Mouse (Mus musculus): ENCODE data around the gene Errfi1. TPM values are rescaled to one million over a fixed set of nuclear protein-coding genes. Genes with fewer than 3 reads are reported as not detected.

Errfi1 gene
- polyA plus RNA-seq, 2 experiments, result 20.2 to 27.2 TPM

DNA sequence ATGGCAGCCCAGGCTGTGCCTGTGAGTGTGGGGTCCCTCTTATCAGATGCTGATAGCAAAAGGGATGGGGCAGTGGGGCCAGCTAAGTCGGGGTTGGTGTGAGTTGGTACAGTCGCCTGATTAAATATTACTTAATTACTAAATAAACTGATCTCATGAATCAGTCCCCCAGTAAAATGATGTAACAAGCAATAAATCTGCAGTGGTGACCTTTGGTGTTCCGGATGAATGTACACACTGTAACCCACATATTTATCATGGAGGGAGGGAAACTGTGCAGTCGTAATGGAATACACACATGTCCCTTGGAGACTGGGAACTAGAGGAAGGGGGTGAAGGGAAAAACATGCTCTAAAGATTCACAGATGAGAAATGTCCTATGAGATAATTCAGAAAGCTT, 38.6 kb upstream of the Errfi1 start:
- no peak for DNase-seq (ENCODE audit: low spot score)
- no peak for ATAC-seq (ENCODE audit: low FRiP score, low read depth)
- H3K9me3 ChIP-seq (ENCODE audit: control insufficient read depth, low read length), result no peaks in the 10 kb centered on the region
- H3K27ac ChIP-seq (replicated peaks; ENCODE audit: low read depth, low read length), result no peak overlapping the region
- no peak overlapping the region for H3K9ac ChIP-seq (ENCODE audit: low read depth, low read length, severe bottlenecking)
- WGBS, result 68% methylated on average over 4 of the region's 4 CpGs
- H3K4me2 ChIP-seq (replicated peaks; ENCODE audit: low read depth, low read length, severe bottlenecking), result no peak overlapping the region
- TF ChIP-seq POLR2A (IDR thresholded peaks at IDR 0.05; ENCODE audit: borderline replicate concordance, extremely low read depth, insufficient read depth, insufficient read length), result no peak
- H3K27me3 ChIP-seq (ENCODE audit: control insufficient read depth, insufficient read depth, low read length), result no peaks in the 10 kb centered on the region
- no peaks in the 10 kb centered on the region for H3K4me1 ChIP-seq (ENCODE audit: control insufficient read depth, insufficient read depth, low read length)
- H3K4me3 ChIP-seq (replicated peaks; ENCODE audit: low read length), result no peak overlapping the region
- no peaks in the 10 kb centered on the region for H3K36me3 ChIP-seq (ENCODE audit: control insufficient read depth, insufficient read depth, low read length)

DNA sequence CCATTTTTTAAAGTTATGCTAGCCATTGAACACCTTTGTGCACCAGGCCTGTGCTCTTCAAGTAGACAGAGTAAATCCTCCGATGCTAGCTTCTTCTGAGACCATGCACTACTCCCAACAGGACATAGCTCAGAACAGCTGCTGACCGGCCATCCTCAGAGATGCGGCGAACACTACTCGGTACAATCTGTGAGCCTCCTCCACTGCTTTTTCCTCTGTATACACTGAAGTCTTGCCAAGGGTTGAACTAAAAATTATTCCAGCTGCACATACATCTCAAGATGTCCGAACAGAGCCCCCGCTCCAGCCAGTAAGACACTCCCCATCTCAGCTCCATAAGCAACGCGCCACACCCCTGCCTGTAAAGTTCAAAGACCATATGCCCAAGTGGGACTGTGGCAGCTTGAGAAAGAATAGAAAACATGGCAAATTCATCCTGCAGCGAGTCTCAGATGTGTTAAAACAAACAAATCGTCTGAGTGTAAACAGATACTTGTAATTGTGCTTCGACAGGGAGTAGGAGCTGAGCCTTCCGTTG, 37.2 kb upstream of the Errfi1 start:
- Histone ChIP-seq H3K27ac (replicated peaks; ENCODE audit: low read depth, low read length) (no peak overlapping the region), H3K27me3 (ENCODE audit: control insufficient read depth, insufficient read depth, low read length) (no peaks in the 10 kb centered on the region), H3K9ac (ENCODE audit: low read depth, low read length, severe bottlenecking) (no peak overlapping the region), H3K9me3 (ENCODE audit: control insufficient read depth, low read length) (no peaks in the 10 kb centered on the region), H3K4me2 (replicated peaks; ENCODE audit: low read depth, low read length, severe bottlenecking) (no peak overlapping the region), H3K4me3 (replicated peaks; ENCODE audit: low read length) (no peak overlapping the region), H3K4me1 (ENCODE audit: control insufficient read depth, insufficient read depth, low read length) (no peaks in the 10 kb centered on the region), H3K36me3 (ENCODE audit: control insufficient read depth, insufficient read depth, low read length) (no peaks in the 10 kb centered on the region)
- TF ChIP-seq POLR2A (IDR thresholded peaks at IDR 0.05; ENCODE audit: borderline replicate concordance, extremely low read depth, insufficient read depth, insufficient read length), result no peak
- no peak for DNase-seq (ENCODE audit: low spot score)
- 0 out of 2 replicates have a peak, but pooled peaks have one; percentile 34 for ATAC-seq (ENCODE audit: low FRiP score, low read depth)
- WGBS, result 59% methylated on average over 13 of the region's 13 CpGs

DNA sequence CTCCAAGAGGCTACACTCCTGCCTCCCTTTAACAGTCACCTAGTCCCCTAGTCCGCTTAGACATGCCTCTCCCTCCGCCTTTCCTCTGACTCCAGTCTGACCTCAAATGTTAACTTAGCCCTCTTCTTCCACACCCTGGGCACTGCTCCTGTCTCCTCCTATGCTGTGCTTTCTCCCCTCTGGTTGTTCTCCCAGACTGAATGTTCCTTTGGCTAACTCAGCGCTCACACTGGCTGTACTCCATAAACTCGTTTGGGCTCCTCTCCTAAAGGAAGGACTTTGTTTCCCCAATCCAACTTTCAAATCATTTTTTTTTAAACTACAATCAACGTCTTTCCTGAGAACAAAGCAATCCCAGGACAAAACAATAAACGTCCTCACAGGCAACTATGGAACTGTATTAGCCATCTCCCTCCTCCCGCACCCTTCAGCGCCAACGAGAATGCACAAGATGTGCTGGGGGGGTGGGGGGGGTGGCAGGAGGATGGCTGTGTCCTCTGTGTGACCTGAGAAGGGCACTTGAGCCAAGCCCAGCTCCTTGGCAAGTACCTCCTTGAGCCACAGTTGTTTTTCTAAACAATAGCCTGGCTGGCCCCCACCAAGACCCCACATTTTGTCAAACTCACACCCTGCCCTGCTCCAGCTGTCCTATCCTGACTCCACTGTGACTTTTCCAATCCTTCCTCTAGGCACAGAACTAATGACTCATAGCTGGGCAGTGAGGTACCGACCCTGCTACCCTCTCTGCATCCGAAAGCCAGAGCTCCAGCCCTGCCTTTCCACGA, 34.4 kb upstream of the Errfi1 start:
- no peak for TF ChIP-seq POLR2A (IDR thresholded peaks at IDR 0.05; ENCODE audit: borderline replicate concordance, extremely low read depth, insufficient read depth, insufficient read length)
- Histone ChIP-seq H3K9ac (ENCODE audit: low read depth, low read length, severe bottlenecking) (no peak overlapping the region), H3K4me2 (replicated peaks; ENCODE audit: low read depth, low read length, severe bottlenecking) (no peak overlapping the region), H3K4me3 (replicated peaks; ENCODE audit: low read length) (no peak overlapping the region), H3K27me3 (ENCODE audit: control insufficient read depth, insufficient read depth, low read length) (no peaks in the 10 kb centered on the region), H3K27ac (replicated peaks; ENCODE audit: low read depth, low read length) (no peak overlapping the region), H3K4me1 (ENCODE audit: control insufficient read depth, insufficient read depth, low read length) (peaks cover 8% of the 10 kb centered on the region; the same call in 1 of the 2 replicates), H3K9me3 (ENCODE audit: control insufficient read depth, low read length) (no peaks in the 10 kb centered on the region), H3K36me3 (ENCODE audit: control insufficient read depth, insufficient read depth, low read length) (no peaks in the 10 kb centered on the region)
- ATAC-seq (ENCODE audit: low FRiP score, low read depth) (no peak), DNase-seq (ENCODE audit: low spot score) (no peak)
- 75% methylated on average over 12 of the region's 12 CpGs for WGBS

DNA sequence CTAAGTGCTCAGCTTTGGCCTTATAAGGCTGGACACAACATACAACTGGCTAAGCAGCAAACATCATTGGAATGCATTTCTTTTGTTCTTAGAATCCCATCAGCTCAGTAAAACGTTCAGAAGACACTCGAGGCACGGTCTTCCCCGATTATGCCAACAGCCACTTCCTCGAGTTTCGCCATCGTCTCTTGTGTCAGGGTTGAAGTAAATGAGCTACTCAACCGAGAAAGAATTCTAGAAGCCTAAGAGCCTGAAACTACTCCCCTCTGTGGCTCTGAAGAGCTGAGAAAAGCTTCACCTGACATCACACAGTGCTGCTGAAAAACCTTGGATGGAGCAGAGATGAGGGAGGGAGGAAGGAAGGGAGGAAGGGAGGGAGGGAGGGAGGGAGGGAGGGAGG, 32.3 kb upstream of the Errfi1 start:
- Histone ChIP-seq H3K9ac (ENCODE audit: low read depth, low read length, severe bottlenecking) (no peak overlapping the region), H3K4me1 (ENCODE audit: control insufficient read depth, insufficient read depth, low read length) (peaks cover 18% of the 10 kb centered on the region), H3K27me3 (ENCODE audit: control insufficient read depth, insufficient read depth, low read length) (no peaks in the 10 kb centered on the region), H3K9me3 (ENCODE audit: control insufficient read depth, low read length) (no peaks in the 10 kb centered on the region), H3K27ac (replicated peaks; ENCODE audit: low read depth, low read length) (no peak overlapping the region), H3K4me3 (replicated peaks; ENCODE audit: low read length) (no peak overlapping the region), H3K4me2 (replicated peaks; ENCODE audit: low read depth, low read length, severe bottlenecking) (no peak overlapping the region), H3K36me3 (ENCODE audit: control insufficient read depth, insufficient read depth, low read length) (no peaks in the 10 kb centered on the region)
- TF ChIP-seq POLR2A (IDR thresholded peaks at IDR 0.05; ENCODE audit: borderline replicate concordance, extremely low read depth, insufficient read depth, insufficient read length), result no peak
- 65% methylated on average over 8 of the region's 8 CpGs for WGBS
- no peak for DNase-seq (ENCODE audit: low spot score)
- ATAC-seq (ENCODE audit: low FRiP score, low read depth), result no peak

DNA sequence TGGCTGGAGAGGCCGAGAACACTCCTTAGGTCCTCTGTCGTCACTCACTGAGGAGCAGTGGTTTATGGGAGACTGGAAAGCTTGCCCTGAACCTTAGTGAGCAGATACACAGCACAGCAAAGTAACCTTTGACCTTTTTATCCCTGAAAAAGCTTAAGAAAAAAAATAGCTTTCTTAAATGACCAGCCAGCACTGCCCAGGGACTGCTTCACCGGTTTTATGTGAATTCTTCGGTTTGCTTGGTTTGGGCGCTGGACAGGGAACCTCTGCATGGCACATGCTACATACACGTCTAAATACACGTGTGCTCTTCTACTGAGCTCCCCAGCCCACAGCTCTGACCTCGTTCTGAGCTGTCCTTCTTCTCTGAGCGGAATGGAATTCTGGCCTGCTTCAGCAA, 31.1 kb upstream of the Errfi1 start:
- Histone ChIP-seq H3K4me2 (replicated peaks; ENCODE audit: low read depth, low read length, severe bottlenecking) (no peak overlapping the region), H3K4me3 (replicated peaks; ENCODE audit: low read length) (no peak overlapping the region), H3K36me3 (ENCODE audit: control insufficient read depth, insufficient read depth, low read length) (no peaks in the 10 kb centered on the region), H3K9ac (ENCODE audit: low read depth, low read length, severe bottlenecking) (no peak overlapping the region), H3K9me3 (ENCODE audit: control insufficient read depth, low read length) (no peaks in the 10 kb centered on the region), H3K27me3 (ENCODE audit: control insufficient read depth, insufficient read depth, low read length) (no peaks in the 10 kb centered on the region), H3K27ac (replicated peaks; ENCODE audit: low read depth, low read length) (no peak overlapping the region), H3K4me1 (ENCODE audit: control insufficient read depth, insufficient read depth, low read length) (peaks cover 18% of the 10 kb centered on the region)
- ATAC-seq (ENCODE audit: low FRiP score, low read depth) (no peak), DNase-seq (ENCODE audit: low spot score) (no peak)
- 63% methylated on average over 9 of the region's 9 CpGs for WGBS
- no peak for TF ChIP-seq POLR2A (IDR thresholded peaks at IDR 0.05; ENCODE audit: borderline replicate concordance, extremely low read depth, insufficient read depth, insufficient read length)

Data from limb, embryonic 14.5 days (tissue).